Mouse (Mus musculus): ENCODE measurements around the gene Ptprs. TPM values are rescaled to one million over a fixed set of nuclear protein-coding genes. Genes with fewer than 3 reads are reported as not detected.

The Ptprs gene
- polyA plus RNA-seq, 1 experiment from 2014 or later, result 58.1 TPM

GRCm38 (mm10) chr17:56468870-56469269, 7.4 kb downstream of the Ptprs start:
- 0 out of 2 replicates have a peak, but pooled peaks cover 2% of the 10 kb centered on the region for H3K36me3 ChIP-seq (ENCODE audit: control insufficient read depth, insufficient read depth, low read length)
- peak overlapping the region; percentile 77 for H3K27ac ChIP-seq (ENCODE audit: low read depth, low read length)
- no peak overlapping the region for H3K4me3 ChIP-seq (ENCODE audit: low read depth, low read length)
- peak overlapping the region; percentile 67 for H3K4me2 ChIP-seq
- no peaks in the 10 kb centered on the region for H3K9me3 ChIP-seq (replicated peaks; ENCODE audit: control insufficient read depth, low read length)
- H3K4me1 ChIP-seq (ENCODE audit: control insufficient read depth, insufficient read depth, low read length), result peaks cover 44% of the 10 kb centered on the region
- WGBS (ENCODE audit: insufficient replicate concordance), result 31% methylated on average over 7 of the region's 7 CpGs
- peak overlapping the region; percentile 39; the same call in 1 of the 2 replicates for H3K9ac ChIP-seq (ENCODE audit: low read depth, low read length)
- ATAC-seq (replicated peaks; ENCODE audit: insufficient number of reproducible peaks, low FRiP score, low TSS enrichment), result peak; percentile 31; the same call in 1 of the 2 replicates
- H3K27me3 ChIP-seq (ENCODE audit: control insufficient read depth, insufficient read depth, low read length), result peaks cover 24% of the 10 kb centered on the region

DNA sequence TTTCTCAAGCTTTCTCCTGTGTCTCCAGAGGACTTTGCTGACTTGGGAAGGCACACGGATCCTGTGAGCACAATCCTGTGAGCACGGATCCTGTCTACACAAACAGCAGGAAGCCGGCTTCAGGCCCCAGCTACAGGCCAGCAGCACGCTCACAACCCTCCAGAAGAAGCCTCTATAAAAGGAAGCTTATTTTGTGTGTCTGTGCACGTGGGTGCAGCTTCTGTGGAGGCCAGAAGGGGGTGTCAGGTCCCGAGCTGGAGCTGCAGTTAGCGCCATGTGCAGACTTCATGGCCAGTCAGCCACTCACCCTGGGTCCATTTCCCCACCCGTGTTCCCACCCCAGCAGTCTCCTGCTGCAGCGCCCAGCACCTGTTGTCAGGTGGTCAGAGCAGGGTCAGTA, 7.9 kb downstream of the Ptprs start:
- no peak for ATAC-seq (replicated peaks; ENCODE audit: insufficient number of reproducible peaks, low FRiP score, low TSS enrichment)
- Histone ChIP-seq H3K4me2 (no peak overlapping the region), H3K9ac (ENCODE audit: low read depth, low read length) (0 out of 2 replicates have a peak overlapping the region, but pooled peaks have one; percentile 34), H3K27me3 (ENCODE audit: control insufficient read depth, insufficient read depth, low read length) (peaks cover 19% of the 10 kb centered on the region), H3K36me3 (ENCODE audit: control insufficient read depth, insufficient read depth, low read length) (0 out of 2 replicates have a peak, but pooled peaks cover 2% of the 10 kb centered on the region), H3K4me1 (ENCODE audit: control insufficient read depth, insufficient read depth, low read length) (peaks cover 42% of the 10 kb centered on the region), H3K27ac (ENCODE audit: low read depth, low read length) (0 out of 2 replicates have a peak overlapping the region, but pooled peaks have one; percentile 77), H3K9me3 (replicated peaks; ENCODE audit: control insufficient read depth, low read length) (no peaks in the 10 kb centered on the region), H3K4me3 (ENCODE audit: low read depth, low read length) (no peak overlapping the region)
- 88% methylated on average over 9 of the region's 9 CpGs for WGBS (ENCODE audit: insufficient replicate concordance)

- no peak for ATAC-seq (replicated peaks; ENCODE audit: insufficient number of reproducible peaks, low FRiP score, low TSS enrichment)
- H3K9ac ChIP-seq (ENCODE audit: low read depth, low read length), result no peak overlapping the region
Observed at GRCm38 (mm10) chr17:56467456-56467884, 8.8 kb downstream of the Ptprs start.

DNA sequence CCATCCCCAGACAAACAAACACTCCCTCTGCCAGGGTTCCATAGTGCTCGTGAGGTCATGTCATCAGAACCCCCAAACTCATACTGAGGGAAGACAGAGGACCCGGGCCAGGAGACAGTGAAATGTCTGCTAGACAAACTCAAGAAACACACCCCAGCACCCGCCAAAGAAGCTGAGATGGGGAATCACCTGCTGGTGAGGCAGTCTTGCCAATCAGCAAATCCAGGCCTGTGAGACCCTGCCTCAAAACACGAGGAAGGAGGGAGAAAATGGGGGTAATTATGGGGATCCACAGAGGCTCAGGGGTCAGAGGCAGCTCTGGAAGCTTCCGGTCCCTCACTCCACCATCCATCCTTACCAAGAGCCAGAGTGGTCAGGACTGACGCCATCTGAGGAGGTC, 9.5 kb downstream of the Ptprs start:
- H3K4me1 ChIP-seq (ENCODE audit: control insufficient read depth, insufficient read depth, low read length), result peaks cover 34% of the 10 kb centered on the region
- no peak overlapping the region for H3K27ac ChIP-seq (ENCODE audit: low read depth, low read length)
- H3K9me3 ChIP-seq (replicated peaks; ENCODE audit: control insufficient read depth, low read length), result no peaks in the 10 kb centered on the region
- no peak for ATAC-seq (replicated peaks; ENCODE audit: insufficient number of reproducible peaks, low FRiP score, low TSS enrichment)
- 73% methylated on average over 6 of the region's 6 CpGs for WGBS (ENCODE audit: insufficient replicate concordance)
- peaks cover 3% of the 10 kb centered on the region for H3K27me3 ChIP-seq (ENCODE audit: control insufficient read depth, insufficient read depth, low read length)
- H3K4me2 ChIP-seq, result no peak overlapping the region
- 0 out of 2 replicates have a peak, but pooled peaks cover 2% of the 10 kb centered on the region for H3K36me3 ChIP-seq (ENCODE audit: control insufficient read depth, insufficient read depth, low read length)
- H3K9ac ChIP-seq (ENCODE audit: low read depth, low read length), result no peak overlapping the region
- no peak overlapping the region for H3K4me3 ChIP-seq (ENCODE audit: low read depth, low read length)

More at GRCm38 (mm10) chr17:56467456-56467884, 8.8 kb downstream of the Ptprs start:
- Histone ChIP-seq H3K9me3 (replicated peaks; ENCODE audit: control insufficient read depth, low read length) (no peaks in the 10 kb centered on the region), H3K4me3 (ENCODE audit: low read depth, low read length) (no peak overlapping the region), H3K4me2 (no peak overlapping the region), H3K36me3 (ENCODE audit: control insufficient read depth, insufficient read depth, low read length) (0 out of 2 replicates have a peak, but pooled peaks cover 2% of the 10 kb centered on the region), H3K27me3 (ENCODE audit: control insufficient read depth, insufficient read depth, low read length) (peaks cover 10% of the 10 kb centered on the region), H3K27ac (ENCODE audit: low read depth, low read length) (no peak overlapping the region), H3K4me1 (ENCODE audit: control insufficient read depth, insufficient read depth, low read length) (peaks cover 39% of the 10 kb centered on the region)
- WGBS (ENCODE audit: insufficient replicate concordance), result 84% methylated on average over 7 of the region's 7 CpGs

DNA sequence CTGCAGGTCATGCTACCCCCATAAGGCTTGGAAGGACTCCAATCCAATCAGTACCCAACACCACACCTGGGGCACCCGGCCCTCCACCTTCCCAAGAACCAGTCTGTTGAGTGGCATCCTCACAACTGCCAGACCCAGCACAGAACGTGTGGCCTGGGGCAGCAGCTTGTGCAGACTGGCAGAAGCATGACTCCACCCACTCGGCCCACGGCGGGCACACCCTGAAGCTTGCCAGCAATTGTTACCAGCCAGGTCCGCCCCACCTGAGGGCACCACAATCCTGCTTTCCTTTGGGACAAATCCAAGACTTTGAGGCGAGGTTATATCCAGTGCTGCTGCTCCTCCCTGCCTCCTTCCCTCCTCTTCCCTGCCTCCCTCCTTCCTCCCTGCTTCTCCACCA, 11.5 kb downstream of the Ptprs start:
- Histone ChIP-seq H3K9ac (ENCODE audit: low read depth, low read length) (no peak overlapping the region), H3K4me1 (ENCODE audit: control insufficient read depth, insufficient read depth, low read length) (peaks cover 31% of the 10 kb centered on the region), H3K4me2 (no peak overlapping the region), H3K9me3 (replicated peaks; ENCODE audit: control insufficient read depth, low read length) (no peaks in the 10 kb centered on the region), H3K27ac (ENCODE audit: low read depth, low read length) (no peak overlapping the region), H3K4me3 (ENCODE audit: low read depth, low read length) (no peak overlapping the region), H3K36me3 (ENCODE audit: control insufficient read depth, insufficient read depth, low read length) (0 out of 2 replicates have a peak, but pooled peaks cover 2% of the 10 kb centered on the region), H3K27me3 (ENCODE audit: control insufficient read depth, insufficient read depth, low read length) (no peaks in the 10 kb centered on the region)
- 72% methylated on average over 7 of the region's 7 CpGs for WGBS (ENCODE audit: insufficient replicate concordance)
- no peak for ATAC-seq (replicated peaks; ENCODE audit: insufficient number of reproducible peaks, low FRiP score, low TSS enrichment)

- no peaks in the 10 kb centered on the region for H3K27me3 ChIP-seq (ENCODE audit: control insufficient read depth, insufficient read depth, low read length)
- no peak overlapping the region for H3K27ac ChIP-seq (ENCODE audit: low read depth, low read length)
- no peak for ATAC-seq (replicated peaks; ENCODE audit: insufficient number of reproducible peaks, low FRiP score, low TSS enrichment)
- peaks cover 27% of the 10 kb centered on the region for H3K4me1 ChIP-seq (ENCODE audit: control insufficient read depth, insufficient read depth, low read length)
- 94% methylated on average over 2 of the region's 2 CpGs for WGBS (ENCODE audit: insufficient replicate concordance)
- no peak overlapping the region for H3K9ac ChIP-seq (ENCODE audit: low read depth, low read length)
- no peak overlapping the region for H3K4me3 ChIP-seq (ENCODE audit: low read depth, low read length)
- H3K4me2 ChIP-seq, result no peak overlapping the region
- 0 out of 2 replicates have a peak, but pooled peaks cover 2% of the 10 kb centered on the region for H3K36me3 ChIP-seq (ENCODE audit: control insufficient read depth, insufficient read depth, low read length)
- no peaks in the 10 kb centered on the region for H3K9me3 ChIP-seq (replicated peaks; ENCODE audit: control insufficient read depth, low read length)
Observed at GRCm38 (mm10) chr17:56464345-56464744, 11.9 kb downstream of the Ptprs start.

DNA sequence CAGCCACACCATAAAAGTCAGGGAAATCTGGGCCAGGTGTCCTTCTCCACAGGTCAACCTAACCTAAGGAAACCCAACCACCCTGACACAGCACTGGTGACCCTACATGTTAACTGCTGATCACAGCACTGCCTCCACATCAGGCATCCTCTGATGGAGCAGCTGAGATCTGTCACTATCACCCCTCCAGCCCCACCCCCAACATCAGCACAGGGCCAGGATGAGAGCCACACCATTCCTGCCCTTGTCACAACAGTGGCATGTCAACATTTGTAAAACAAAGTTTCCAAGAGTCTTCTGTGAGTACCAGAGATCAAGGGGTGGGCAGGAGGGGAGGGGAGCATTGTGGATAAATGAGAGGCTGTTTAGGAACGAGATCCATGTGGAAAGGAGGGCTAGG, 12.8 kb downstream of the Ptprs start:
- H3K9ac ChIP-seq (ENCODE audit: low read depth, low read length), result 0 out of 2 replicates have a peak overlapping the region, but pooled peaks have one; percentile 44
- no peaks in the 10 kb centered on the region for H3K27me3 ChIP-seq (ENCODE audit: control insufficient read depth, insufficient read depth, low read length)
- peak overlapping the region; percentile 95; the same call in 1 of the 2 replicates for H3K27ac ChIP-seq (ENCODE audit: low read depth, low read length)
- peaks cover 20% of the 10 kb centered on the region for H3K4me1 ChIP-seq (ENCODE audit: control insufficient read depth, insufficient read depth, low read length)
- no peak for ATAC-seq (replicated peaks; ENCODE audit: insufficient number of reproducible peaks, low FRiP score, low TSS enrichment)
- 32% methylated on average over 1 of the region's 1 CpGs for WGBS (ENCODE audit: insufficient replicate concordance)
- H3K36me3 ChIP-seq (ENCODE audit: control insufficient read depth, insufficient read depth, low read length), result no peaks in the 10 kb centered on the region
- no peaks in the 10 kb centered on the region for H3K9me3 ChIP-seq (replicated peaks; ENCODE audit: control insufficient read depth, low read length)
- no peak overlapping the region for H3K4me3 ChIP-seq (ENCODE audit: low read depth, low read length)
- peak overlapping the region; percentile 94; the same call in 1 of the 2 replicates for H3K4me2 ChIP-seq

GRCm38 (mm10) chr17:56462835-56463455, 13.3 kb downstream of the Ptprs start:
- H3K36me3 ChIP-seq (ENCODE audit: control insufficient read depth, insufficient read depth, low read length), result no peaks in the 10 kb centered on the region
- WGBS (ENCODE audit: insufficient replicate concordance), result 5% methylated on average over 17 of the region's 17 CpGs
- peak overlapping the region; percentile 94 for H3K4me2 ChIP-seq
- no peaks in the 10 kb centered on the region for H3K9me3 ChIP-seq (replicated peaks; ENCODE audit: control insufficient read depth, low read length)
- peaks cover 20% of the 10 kb centered on the region for H3K4me1 ChIP-seq (ENCODE audit: control insufficient read depth, insufficient read depth, low read length)
- H3K27me3 ChIP-seq (ENCODE audit: control insufficient read depth, insufficient read depth, low read length), result no peaks in the 10 kb centered on the region
- H3K27ac ChIP-seq (ENCODE audit: low read depth, low read length), result peak overlapping the region; percentile 95
- ATAC-seq (replicated peaks; ENCODE audit: insufficient number of reproducible peaks, low FRiP score, low TSS enrichment), result peak; percentile 0; the same call in 1 of the 2 replicates
- H3K4me3 ChIP-seq (ENCODE audit: low read depth, low read length), result peak overlapping the region; percentile 75
- H3K9ac ChIP-seq (ENCODE audit: low read depth, low read length), result peak overlapping the region; percentile 48; the same call in 1 of the 2 replicates

Measured in heart, embryonic 11.5 days (tissue).